Mouse (Mus musculus): Measurements from ENCODE around the gene Rasgrf2.

DNA sequence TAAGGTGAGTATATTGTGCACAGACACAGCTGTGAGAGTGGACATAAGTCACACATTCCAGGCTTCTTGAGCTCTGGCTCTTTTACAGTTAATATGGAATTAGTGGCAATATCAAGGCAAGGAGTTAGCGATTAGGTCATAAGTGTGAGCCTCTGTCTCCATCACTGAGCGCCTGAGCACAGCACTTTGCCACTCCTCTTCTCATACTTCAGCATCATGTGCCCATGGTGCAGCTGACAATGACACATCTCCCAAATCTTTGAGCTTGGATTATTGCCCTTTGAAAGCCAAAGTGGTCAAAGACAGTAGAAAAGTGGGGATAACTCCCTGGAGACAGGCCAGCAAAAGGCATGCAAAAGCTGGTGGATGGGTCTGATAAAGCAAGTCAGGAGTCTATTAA lies 175.8 kb downstream of the Rasgrf2 start:
- TF ChIP-seq CTCF (IDR thresholded peaks at IDR 0.05; ENCODE audit: control insufficient read depth, insufficient read depth, low read length) (no peak), POLR2A (IDR thresholded peaks at IDR 0.05; ENCODE audit: borderline replicate concordance, control insufficient read depth, low read depth, low read length) (no peak)

All from bone marrow, adult 2 months (tissue).